ENCODE assay signal across 10 mouse cellular contexts in genomic region chr9:52050361-52050760, GRCm38 (mm10). TPM values are rescaled to one million over a fixed set of nuclear protein-coding genes. Genes with fewer than 3 reads are reported as not detected.
DNase-seq lines count a peak whose midpoint lies in the region; ATAC-seq and TF ChIP-seq lines count a peak whose summit lies in the region.
"Had no signal": no experiment of that assay in that cellular context is flagged by ENCODE, and none has a peak within 500 bp of the region (broad histone marks: within the 10 kb centered on the region; RNA-seq: fewer than 3 reads in every experiment).

No protein-coding gene starts in this region.

- ATAC-seq in embryonic facial prominence, embryonic 11.5 days (replicated peaks; ENCODE audit: insufficient number of reproducible peaks, low FRiP score, low TSS enrichment, low read depth) = no peak
- ATAC-seq in hindbrain, embryonic 14.5 days (ENCODE audit: low FRiP score) = no peak
- no peak for ATAC-seq in midbrain, embryonic 12.5 days (ENCODE audit: low FRiP score, low read depth)

- H3K9me3 ChIP-seq in embryonic facial prominence, embryonic 11.5 days (replicated peaks; ENCODE audit: control insufficient read depth, low read length) = no peaks in the 10 kb centered on the region
- no peaks in the 10 kb centered on the region for H3K9me3 ChIP-seq in hindbrain, embryonic 14.5 days (ENCODE audit: control insufficient read depth, low read length)
- H3K9me3 ChIP-seq in midbrain, embryonic 12.5 days = no peaks in the 10 kb centered on the region

- DNase-seq in kidney, adult 2 months = no peak
- no peak for DNase-seq in kidney, adult 8-10 months
- DNase-seq in embryonic facial prominence, embryonic 11.5 days (ENCODE audit: low spot score) = no peak
- no peak for DNase-seq in hindbrain, embryonic 14.5 days (ENCODE audit: low spot score)
- DNase-seq in spleen, postnatal 14 days (ENCODE audit: low spot score in 2 of 2) = no peak
- DNase-seq in gastrocnemius, adult 18-20 months (ENCODE audit: low spot score) = no peak
- no peak for DNase-seq in right cerebral cortex, postnatal 14 days
- DNase-seq: gastrocnemius, postnatal 25 days; lung, postnatal 14 days had no signal

- H3K27ac ChIP-seq in kidney, adult 2 months (ENCODE audit: insufficient read depth, low read depth, low read length) = peak overlapping the region; percentile 38
- no peak overlapping the region for H3K27ac ChIP-seq in embryonic facial prominence, embryonic 11.5 days (replicated peaks; ENCODE audit: low read depth, low read length)
- H3K27ac ChIP-seq in hindbrain, embryonic 14.5 days = no peak overlapping the region
- H3K27ac ChIP-seq in midbrain, embryonic 12.5 days (replicated peaks) = no peak overlapping the region

- no peaks in the 10 kb centered on the region for H3K27me3 ChIP-seq in kidney, adult 2 months (replicated peaks; ENCODE audit: control insufficient read depth, insufficient read depth, low read length)
- no peaks in the 10 kb centered on the region for H3K27me3 ChIP-seq in embryonic facial prominence, embryonic 11.5 days (ENCODE audit: control insufficient read depth, insufficient read depth, low read length)
- H3K27me3 ChIP-seq in hindbrain, embryonic 14.5 days (ENCODE audit: control insufficient read depth, insufficient read depth, low read length) = no peaks in the 10 kb centered on the region
- H3K27me3 ChIP-seq in midbrain, embryonic 12.5 days = no peaks in the 10 kb centered on the region

- WGBS in kidney, adult 2 months = 25% methylated on average over 2 of the region's 2 CpGs
- 48% methylated on average over 2 of the region's 2 CpGs for WGBS in embryonic facial prominence, embryonic 11.5 days
- 38% methylated on average over 2 of the region's 2 CpGs for WGBS in hindbrain, embryonic 14.5 days
- WGBS in midbrain, embryonic 12.5 days = 36% methylated on average over 2 of the region's 2 CpGs

- TF ChIP-seq POLR2A in kidney, adult 2 months (IDR thresholded peaks at IDR 0.05; ENCODE audit: low read depth, low read length) = no peak

- peaks cover 25% of the 10 kb centered on the region for H3K4me1 ChIP-seq in kidney, adult 2 months (ENCODE audit: control insufficient read depth, insufficient read depth, low read length)
- H3K4me1 ChIP-seq in embryonic facial prominence, embryonic 11.5 days (ENCODE audit: control insufficient read depth, insufficient read depth, low read length) = no peaks in the 10 kb centered on the region; the same call in 1 of the 2 replicates
- peaks cover 24% of the 10 kb centered on the region for H3K4me1 ChIP-seq in hindbrain, embryonic 14.5 days (replicated peaks; ENCODE audit: control insufficient read depth, insufficient read depth, low read length)
- peaks cover 33% of the 10 kb centered on the region for H3K4me1 ChIP-seq in midbrain, embryonic 12.5 days

- peak overlapping the region; percentile 27; the same call in 1 of the 2 replicates for H3K4me2 ChIP-seq in embryonic facial prominence, embryonic 11.5 days (ENCODE audit: low read depth, low read length)
- H3K4me2 ChIP-seq in hindbrain, embryonic 14.5 days (replicated peaks) = peak overlapping the region; percentile 68
- H3K4me2 ChIP-seq in midbrain, embryonic 12.5 days (replicated peaks) = peak overlapping the region; percentile 58

- no peaks in the 10 kb centered on the region for H3K36me3 ChIP-seq in kidney, adult 2 months (ENCODE audit: control insufficient read depth, insufficient read depth, low read length)
- no peaks in the 10 kb centered on the region for H3K36me3 ChIP-seq in embryonic facial prominence, embryonic 11.5 days (replicated peaks; ENCODE audit: control insufficient read depth, insufficient read depth, low read depth, low read length)
- H3K36me3 ChIP-seq in hindbrain, embryonic 14.5 days (replicated peaks; ENCODE audit: control insufficient read depth, insufficient read depth) = no peaks in the 10 kb centered on the region
- no peaks in the 10 kb centered on the region for H3K36me3 ChIP-seq in midbrain, embryonic 12.5 days

- TF ChIP-seq CTCF in kidney, adult 2 months (conservative IDR thresholded peaks at IDR 0.05; ENCODE audit: insufficient read depth, insufficient read length, low read depth, low read length) = no peak

- no peak overlapping the region for H3K4me3 ChIP-seq in kidney, adult 2 months (ENCODE audit: insufficient read depth, low read depth, low read length)
- H3K4me3 ChIP-seq in embryonic facial prominence, embryonic 11.5 days (ENCODE audit: low read depth, low read length) = peak overlapping the region; percentile 10; the same call in 1 of the 2 replicates
- H3K4me3 ChIP-seq in hindbrain, embryonic 14.5 days (replicated peaks; ENCODE audit: low read length) = peak overlapping the region; percentile 70; the same call in 1 of the 2 replicates
- H3K4me3 ChIP-seq in midbrain, embryonic 12.5 days = peak overlapping the region; percentile 86; the same call in 1 of the 2 replicates

- H3K9ac ChIP-seq in embryonic facial prominence, embryonic 11.5 days (replicated peaks; ENCODE audit: low read length) = no peak overlapping the region
- no peak overlapping the region for H3K9ac ChIP-seq in hindbrain, embryonic 14.5 days
- no peak overlapping the region for H3K9ac ChIP-seq in midbrain, embryonic 12.5 days (replicated peaks)

RNA-seq across cellular contexts. Expression of gene Rdx, which starts 3.4 kb away (rescaled TPM):
- 25.5 and 39.2 TPM in 2 replicates for polyA plus RNA-seq in kidney, adult 2 months (2012; rRNA removed)
- 202 and 232 TPM in 2 replicates for polyA plus RNA-seq in embryonic facial prominence, embryonic 11.5 days (2014; fragmentation: Nextera tagmentation; extraction: Ambion mirVana)
- polyA plus RNA-seq in hindbrain, embryonic 14.5 days (2014; fragmentation: Nextera tagmentation; extraction: Ambion mirVana) = 105 and 106 TPM in 2 replicates
- polyA plus RNA-seq in midbrain, embryonic 12.5 days (2016; fragmentation: Nextera tagmentation; extraction: Ambion mirVana) = 162 and 167 TPM in 2 replicates
- total RNA-seq in gastrocnemius, adult 18-20 months (2021) = 100 to 1,000 TPM; 119 TPM
